Mouse (Mus musculus) limb, embryonic 15.5 days (tissue): ENCODE data around the gene Gm10964. TPM values are rescaled to one million over a fixed set of nuclear protein-coding genes. Genes with fewer than 3 reads are reported as not detected.

ENCODE experiments used
- ATAC-seq: fragments of 200-750 bp; cut with Nextera tagmentation; 2 replicates; pipeline ENCODE4 v1.8.0; 2017; ENCODE audit warnings: low read depth, moderate TSS enrichment; ENCODE audit not compliant: insufficient number of reproducible peaks, low FRiP score, low TSS enrichment
- H3K27ac ChIP-seq: fragments of 300-500 bp; sonication (generic); 2 replicates; pipeline ENCODE4 v1.5.1; 2015; ENCODE audit warnings: moderate library complexity, mild to moderate bottlenecking, inconsistent platforms
- H3K27me3 ChIP-seq: fragments of 300-500 bp; sonication (generic); 2 replicates; pipeline ENCODE4 v1.6.1; 2015; ENCODE audit warnings: inconsistent platforms
- H3K36me3 ChIP-seq: fragments of 300-500 bp; sonication (generic); 2 replicates; pipeline ENCODE4 v1.6.1; 2015; ENCODE audit warnings: inconsistent platforms
- H3K4me1 ChIP-seq: fragments of 300-500 bp; sonication (generic); 2 replicates; pipeline ENCODE4 v1.6.1; 2015; ENCODE audit warnings: inconsistent platforms
- H3K4me2 ChIP-seq: fragments of 300-500 bp; sonication (generic); 2 replicates; pipeline ENCODE4 v1.6.1; 2015; ENCODE audit warnings: mild to moderate bottlenecking, inconsistent platforms
- H3K4me3 ChIP-seq: fragments of 300-500 bp; sonication (generic); 2 replicates; pipeline ENCODE4 v1.5.1; 2015; ENCODE audit warnings: mild to moderate bottlenecking, inconsistent platforms
- H3K9ac ChIP-seq: fragments of 300-500 bp; sonication (generic); 2 replicates; pipeline ENCODE4 v1.6.1; 2015; ENCODE audit warnings: inconsistent platforms
- H3K9me3 ChIP-seq: fragments of 300-500 bp; sonication (generic); 2 replicates; pipeline ENCODE4 v1.6.1; 2016; ENCODE audit warnings: inconsistent platforms
- WGBS: fragments of 180-500 bp; shearing (Covaris S2); methylation state at CpG from one replicate; pipeline ENCODE4 v1.1.7; 2015; 5-methylcytosine and 5-hydroxymethylcytosine counted together
- polyA plus RNA-seq: library from polyadenylated mRNA; unstranded; fragments of >200 nt; fragmentation: Nextera tagmentation; extraction: Ambion mirVana; gene quantifications from 2 replicates; pipeline ENCODE4 v1.2.1, GENCODE M21; 2015

Gene Gm10964
- polyA plus RNA-seq = not detected in 2 replicates

DNA sequence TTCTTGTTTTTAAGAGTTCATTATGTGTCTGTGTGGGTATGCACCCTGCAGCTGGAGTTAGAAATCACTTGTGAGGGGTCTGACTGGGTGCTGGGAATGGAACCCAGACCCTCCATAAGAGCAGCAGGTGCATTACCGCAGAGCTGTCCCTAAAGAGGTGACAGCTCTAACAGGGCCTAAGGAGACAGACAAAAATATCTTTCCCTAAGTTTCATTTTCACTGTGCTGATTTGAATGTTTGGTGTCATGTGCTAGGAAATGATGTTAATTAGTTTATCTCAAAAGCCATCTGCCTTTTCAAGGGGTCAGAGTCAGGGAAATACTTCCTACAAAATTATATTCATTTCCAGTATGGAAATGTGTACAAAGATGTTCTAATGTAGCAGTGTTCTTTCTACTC, at the start of gene Gm10964:
Gm10964 (plus strand) TSS at position 38 of the 400 bp plus-strand sequence.
- peak within 1 kb of the TSS; percentile 47 for H3K4me3 ChIP-seq
- peaks cover 38% of the 10 kb centered on the region for H3K4me1 ChIP-seq
- H3K27me3 ChIP-seq = no peaks in the 10 kb centered on the region
- 92% methylated on average over 1 of the region's 1 CpGs for WGBS
- no peak for ATAC-seq
- peak within 1 kb of the TSS; percentile 96 for H3K27ac ChIP-seq
- peaks cover 22% of the 10 kb centered on the region for H3K36me3 ChIP-seq
- no peaks in the 10 kb centered on the region for H3K9me3 ChIP-seq
- H3K4me2 ChIP-seq = peak within 1 kb of the TSS; percentile 52
- 0 out of 2 replicates have a peak within 1 kb of the TSS, but pooled peaks have one; percentile 7 for H3K9ac ChIP-seq

DNA sequence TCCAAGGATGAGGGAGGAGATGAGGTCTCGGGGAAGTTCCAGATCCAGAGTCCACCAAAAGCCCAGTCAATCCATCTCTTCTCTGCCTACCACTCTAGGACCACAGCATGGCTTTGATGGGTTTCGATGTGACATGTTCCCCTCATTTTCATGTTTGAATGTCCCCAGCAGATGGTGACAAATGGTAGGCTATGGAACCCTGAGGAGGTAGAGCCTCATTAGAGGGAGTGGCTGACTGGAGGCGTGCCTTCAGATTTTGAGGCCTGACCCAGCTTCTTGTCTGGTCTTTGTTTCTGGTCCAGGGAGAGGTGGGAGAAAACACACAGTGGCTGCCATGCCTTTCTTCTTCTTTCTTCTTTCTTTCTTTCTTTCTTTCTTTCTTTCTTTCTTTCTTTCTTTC, 48.7 kb upstream of the Gm10964 start:
- H3K4me2 ChIP-seq = no peak overlapping the region
- H3K4me1 ChIP-seq = no peaks in the 10 kb centered on the region
- no peak overlapping the region for H3K4me3 ChIP-seq
- WGBS = 80% methylated on average over 3 of the region's 3 CpGs
- H3K9ac ChIP-seq = no peak overlapping the region
- no peaks in the 10 kb centered on the region for H3K27me3 ChIP-seq
- no peaks in the 10 kb centered on the region for H3K36me3 ChIP-seq
- H3K9me3 ChIP-seq = no peaks in the 10 kb centered on the region
- ATAC-seq = no peak
- no peak overlapping the region for H3K27ac ChIP-seq

GRCm38 (mm10) chr3:103695556-103695955, 43.6 kb upstream of the Gm10964 start:
- no peak overlapping the region for H3K9ac ChIP-seq
- no peaks in the 10 kb centered on the region for H3K36me3 ChIP-seq
- no peak for ATAC-seq
- WGBS = 51% methylated on average over 3 of the region's 3 CpGs
- no peak overlapping the region for H3K4me3 ChIP-seq
- no peaks in the 10 kb centered on the region for H3K9me3 ChIP-seq
- H3K27me3 ChIP-seq = no peaks in the 10 kb centered on the region
- no peak overlapping the region for H3K27ac ChIP-seq
- H3K4me1 ChIP-seq = no peaks in the 10 kb centered on the region
- H3K4me2 ChIP-seq = no peak overlapping the region

- no peak for ATAC-seq
- WGBS = 79% methylated on average over 1 of the region's 1 CpGs
- H3K4me2 ChIP-seq = no peak overlapping the region
- no peaks in the 10 kb centered on the region for H3K4me1 ChIP-seq
- no peaks in the 10 kb centered on the region for H3K36me3 ChIP-seq
- no peaks in the 10 kb centered on the region for H3K27me3 ChIP-seq
- H3K27ac ChIP-seq = no peak overlapping the region
- no peak overlapping the region for H3K9ac ChIP-seq
- no peak overlapping the region for H3K4me3 ChIP-seq
- no peaks in the 10 kb centered on the region for H3K9me3 ChIP-seq
These were observed 42.7 kb upstream of the Gm10964 start for GRCm38 (mm10) chr3:103696388-103696925.

GRCm38 (mm10) chr3:103704661-103705060, 34.5 kb upstream of the Gm10964 start:
- H3K27me3 ChIP-seq = no peaks in the 10 kb centered on the region
- ATAC-seq = no peak
- no peak overlapping the region for H3K4me3 ChIP-seq
- no peaks in the 10 kb centered on the region for H3K36me3 ChIP-seq
- H3K4me2 ChIP-seq = no peak overlapping the region
- peaks cover 5% of the 10 kb centered on the region; the same call in 1 of the 2 replicates for H3K4me1 ChIP-seq
- no peak overlapping the region for H3K27ac ChIP-seq
- H3K9me3 ChIP-seq = no peaks in the 10 kb centered on the region
- WGBS = 35% methylated on average over 6 of the region's 6 CpGs
- no peak overlapping the region for H3K9ac ChIP-seq

- WGBS = 77% methylated on average over 12 of the region's 12 CpGs
These were observed 33.7 kb upstream of the Gm10964 start for GRCm38 (mm10) chr3:103705426-103705825.

GRCm38 (mm10) chr3:103709470-103710040, 29.6 kb upstream of the Gm10964 start:
- Histone ChIP-seq H3K9me3 (no peaks in the 10 kb centered on the region), H3K36me3 (no peaks in the 10 kb centered on the region)

More at GRCm38 (mm10) chr3:103705426-103705825, 33.7 kb upstream of the Gm10964 start:
- H3K27me3 ChIP-seq = no peaks in the 10 kb centered on the region
- no peak overlapping the region for H3K4me2 ChIP-seq
- H3K4me3 ChIP-seq = no peak overlapping the region
- no peak overlapping the region for H3K9ac ChIP-seq
- H3K36me3 ChIP-seq = no peaks in the 10 kb centered on the region
- no peaks in the 10 kb centered on the region for H3K9me3 ChIP-seq
- ATAC-seq = no peak
- no peak overlapping the region for H3K27ac ChIP-seq
- peaks cover 5% of the 10 kb centered on the region; the same call in 1 of the 2 replicates for H3K4me1 ChIP-seq

DNA sequence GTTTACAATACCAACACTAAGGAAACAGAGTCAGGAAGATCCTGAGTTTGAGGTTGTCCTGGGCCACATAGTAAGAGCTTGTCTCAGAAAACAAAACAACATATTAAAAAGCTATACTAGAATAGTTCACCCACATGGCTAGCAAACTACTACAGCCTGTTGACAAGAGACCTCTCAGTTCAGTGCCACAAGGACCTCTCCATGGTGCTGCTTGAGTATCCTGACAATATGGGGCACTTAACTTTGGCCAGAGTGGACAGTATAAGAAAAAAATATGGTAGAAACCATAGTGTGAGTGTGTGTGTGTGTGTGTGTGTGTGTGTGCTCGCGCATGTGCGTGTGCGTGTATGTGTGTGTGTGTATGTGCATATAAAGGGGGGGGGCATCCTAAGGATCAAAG, 27.0 kb upstream of the Gm10964 start:
- peaks cover 28% of the 10 kb centered on the region for H3K4me1 ChIP-seq
- H3K4me2 ChIP-seq = no peak overlapping the region
- H3K4me3 ChIP-seq = no peak overlapping the region
- no peaks in the 10 kb centered on the region for H3K9me3 ChIP-seq
- H3K36me3 ChIP-seq = no peaks in the 10 kb centered on the region
- no peaks in the 10 kb centered on the region for H3K27me3 ChIP-seq
- ATAC-seq = no peak
- WGBS = 97% methylated on average over 4 of the region's 4 CpGs
- no peak overlapping the region for H3K27ac ChIP-seq
- H3K9ac ChIP-seq = no peak overlapping the region

More at GRCm38 (mm10) chr3:103709470-103710040, 29.6 kb upstream of the Gm10964 start:
- Histone ChIP-seq H3K4me3 (no peak overlapping the region), H3K4me1 (peaks cover 8% of the 10 kb centered on the region; the same call in 1 of the 2 replicates), H3K27me3 (no peaks in the 10 kb centered on the region), H3K9ac (no peak overlapping the region), H3K4me2 (no peak overlapping the region), H3K27ac (no peak overlapping the region)
- ATAC-seq = no peak
- 85% methylated on average over 5 of the region's 5 CpGs for WGBS

- no peak for ATAC-seq
- WGBS = 63% methylated on average over 7 of the region's 7 CpGs
- Histone ChIP-seq H3K4me2 (no peak overlapping the region), H3K27ac (no peak overlapping the region), H3K4me3 (no peak overlapping the region), H3K9me3 (no peaks in the 10 kb centered on the region), H3K27me3 (no peaks in the 10 kb centered on the region), H3K36me3 (no peaks in the 10 kb centered on the region), H3K9ac (no peak overlapping the region), H3K4me1 (peaks cover 38% of the 10 kb centered on the region)
These were observed 24.8 kb upstream of the Gm10964 start for GRCm38 (mm10) chr3:103714236-103714875.

- H3K9me3 ChIP-seq = no peaks in the 10 kb centered on the region
These were observed 24.2 kb upstream of the Gm10964 start for GRCm38 (mm10) chr3:103714942-103715341.

DNA sequence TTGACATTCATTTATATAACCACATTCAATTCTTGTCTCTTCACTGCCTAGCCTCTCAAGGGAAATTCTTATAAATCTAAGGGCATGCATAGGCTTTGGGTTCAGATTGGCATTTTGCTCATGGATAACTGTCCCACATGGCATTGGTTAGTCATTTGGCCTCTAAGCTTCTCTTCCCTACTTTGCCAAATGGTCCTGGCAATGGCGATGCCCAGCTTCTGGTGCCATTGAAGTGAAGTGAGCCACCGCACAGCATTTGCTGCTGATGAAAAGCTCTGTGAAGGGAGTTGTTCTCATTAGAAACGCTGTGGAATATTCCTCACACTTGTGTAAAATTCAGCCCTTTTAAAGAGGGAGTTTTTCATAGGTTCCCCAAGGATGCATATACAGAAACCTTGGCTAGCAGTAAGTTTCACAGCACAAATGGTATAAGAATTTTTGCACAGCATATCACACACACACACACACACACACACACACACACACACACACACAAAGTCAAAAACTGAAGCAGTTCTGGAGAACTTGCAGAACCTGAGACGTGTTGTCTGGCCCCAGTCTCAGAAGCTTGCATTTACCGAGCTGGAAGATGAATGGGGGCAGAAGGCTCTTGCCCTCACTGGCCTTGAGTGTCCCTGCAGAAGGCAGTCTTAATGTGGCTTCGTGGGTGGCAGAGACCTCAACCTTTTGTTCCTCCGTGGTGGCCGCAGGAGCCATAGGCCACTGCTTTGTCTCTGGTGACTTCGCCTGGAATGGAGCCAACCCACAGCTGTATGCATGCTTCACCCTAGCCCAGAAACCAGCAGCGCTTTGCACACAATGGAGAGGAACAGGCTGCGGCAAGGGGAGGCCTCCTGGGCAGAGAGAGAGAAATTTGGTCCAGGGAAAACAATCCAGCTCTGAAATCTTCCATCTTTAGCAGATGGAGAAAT, 23.1 kb upstream of the Gm10964 start:
- Histone ChIP-seq H3K36me3 (no peaks in the 10 kb centered on the region), H3K9ac (no peak overlapping the region), H3K4me1 (peaks cover 40% of the 10 kb centered on the region), H3K27ac (peak overlapping the region; percentile 83; the same call in 1 of the 2 replicates), H3K4me2 (no peak overlapping the region), H3K27me3 (no peaks in the 10 kb centered on the region), H3K9me3 (no peaks in the 10 kb centered on the region), H3K4me3 (no peak overlapping the region)
- peak; percentile 52 for ATAC-seq
- 26% methylated on average over 11 of the region's 11 CpGs for WGBS

More at GRCm38 (mm10) chr3:103714942-103715341, 24.2 kb upstream of the Gm10964 start:
- Histone ChIP-seq H3K27ac (no peak overlapping the region), H3K4me3 (no peak overlapping the region), H3K36me3 (no peaks in the 10 kb centered on the region), H3K27me3 (no peaks in the 10 kb centered on the region), H3K4me1 (peaks cover 40% of the 10 kb centered on the region), H3K4me2 (no peak overlapping the region), H3K9ac (no peak overlapping the region)
- no peak for ATAC-seq
- WGBS = 66% methylated on average over 8 of the region's 8 CpGs
